Mouse (Mus musculus): ENCODE data around the gene Gdf10.

The Gdf10 gene

DNA sequence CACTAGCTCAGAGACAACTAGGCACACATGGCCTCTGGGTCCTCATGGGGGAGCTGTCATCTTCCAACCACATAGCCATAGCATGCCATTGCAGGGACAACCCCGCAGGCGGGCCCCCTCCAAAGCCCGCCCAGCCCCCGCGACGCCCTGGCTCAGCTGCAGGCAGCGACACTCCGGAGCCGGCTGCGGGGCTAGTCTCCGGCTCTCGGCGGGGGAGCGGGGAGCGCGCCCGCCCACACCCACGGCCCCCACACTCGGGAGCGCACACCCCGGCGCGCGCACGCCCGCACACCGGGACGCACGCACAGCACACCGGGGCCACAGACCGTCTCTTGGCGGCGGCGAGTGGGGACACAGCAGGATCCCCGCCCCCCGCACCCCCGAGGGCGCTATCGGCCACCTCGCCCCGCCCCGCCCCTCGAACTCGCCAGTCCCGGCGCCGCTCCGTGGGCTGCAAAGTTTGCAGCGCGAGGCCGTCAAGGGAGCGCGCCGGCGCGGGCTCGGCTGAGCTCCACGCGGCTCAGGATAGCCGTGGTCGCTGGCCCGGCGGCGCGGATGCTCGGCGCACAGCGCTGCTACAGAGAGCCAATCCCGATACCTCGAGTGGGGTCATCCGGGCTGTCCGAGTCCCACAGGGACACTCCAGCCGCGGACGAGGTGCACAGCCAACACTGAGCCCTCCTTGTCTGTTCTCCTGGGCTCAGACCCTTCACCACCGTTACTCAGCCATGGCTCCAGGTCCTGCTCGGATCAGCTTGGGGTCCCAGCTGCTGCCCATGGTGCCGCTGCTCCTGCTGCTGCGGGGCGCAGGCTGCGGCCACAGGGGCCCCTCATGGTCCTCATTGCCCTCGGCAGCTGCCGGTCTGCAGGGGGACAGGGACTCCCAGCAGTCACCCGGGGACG is at the start of gene Gdf10:
Gdf10 (plus strand) TSS at position 420 of the 903 bp plus-strand sequence.
- DNase-seq (ENCODE audit: low spot score in 2 of 2): no peak

- DNase-seq (ENCODE audit: low spot score in 2 of 2): no peak
Observed at GRCm38 (mm10) chr14:33878826-33879225, 44.6 kb upstream of the Gdf10 start.

GRCm38 (mm10) chr14:33880236-33880635 is 43.2 kb upstream of the Gdf10 start:
- no peak for DNase-seq (ENCODE audit: low spot score in 2 of 2)

GRCm38 (mm10) chr14:33881471-33881870 is 41.9 kb upstream of the Gdf10 start:
- DNase-seq (ENCODE audit: low spot score in 2 of 2): no peak

GRCm38 (mm10) chr14:33883046-33883445 is 40.3 kb upstream of the Gdf10 start:
- DNase-seq (ENCODE audit: low spot score in 2 of 2): no peak

DNA sequence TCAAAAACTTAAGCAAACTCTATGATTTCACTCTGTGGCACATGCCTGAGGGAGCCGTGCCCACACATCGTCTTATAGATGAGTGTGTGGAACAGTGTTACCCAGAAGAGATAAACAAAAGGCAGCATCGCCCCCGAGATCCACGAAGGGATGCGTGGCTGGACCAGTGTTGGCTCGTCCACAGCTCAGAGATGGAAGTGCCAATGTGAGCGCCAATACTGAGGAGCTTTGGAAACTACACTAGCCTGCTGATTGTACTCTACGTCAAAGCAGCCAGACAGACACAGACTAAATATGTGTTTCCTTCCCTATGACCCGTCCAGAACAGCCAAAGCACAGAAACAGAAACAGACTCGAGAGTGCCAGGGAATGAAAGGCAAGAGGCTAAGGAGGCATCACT is 37.9 kb upstream of the Gdf10 start:
- DNase-seq (ENCODE audit: low spot score in 2 of 2): no peak

DNA sequence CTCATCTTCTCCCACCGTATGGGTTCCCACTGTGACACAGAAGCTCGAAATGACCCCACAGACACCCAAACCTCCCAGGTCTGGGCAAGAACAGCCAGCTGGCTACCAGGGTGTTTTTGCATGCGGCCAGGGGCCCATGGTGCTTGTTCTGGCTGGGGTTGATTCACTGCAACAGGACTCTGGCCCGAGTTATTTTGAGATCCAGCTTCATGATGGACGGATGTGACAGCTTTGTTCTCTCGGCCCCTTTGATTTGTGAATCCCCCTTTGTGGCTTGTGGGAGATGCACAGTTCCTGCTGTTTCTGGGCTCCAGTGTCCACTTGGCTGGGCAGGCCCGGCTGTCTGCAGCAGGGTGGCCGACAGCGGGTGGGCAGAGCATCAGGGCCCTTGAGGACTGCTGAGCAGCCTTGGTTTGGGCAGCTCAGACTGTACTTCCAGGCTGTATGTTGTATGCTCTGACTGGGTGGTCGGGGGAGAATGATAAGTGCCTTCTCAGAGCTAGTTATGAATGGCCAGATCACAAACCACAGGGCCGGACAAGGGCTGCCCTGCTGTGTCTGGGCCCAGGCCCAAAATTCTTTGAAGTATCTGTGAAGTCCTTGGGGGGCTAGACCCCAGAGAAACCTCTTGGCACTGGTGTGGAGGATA is 34.9 kb upstream of the Gdf10 start:
- no peak for DNase-seq (ENCODE audit: low spot score in 2 of 2)

GRCm38 (mm10) chr14:33889971-33890370 is 33.4 kb upstream of the Gdf10 start:
- no peak for DNase-seq (ENCODE audit: low spot score in 2 of 2)

DNA sequence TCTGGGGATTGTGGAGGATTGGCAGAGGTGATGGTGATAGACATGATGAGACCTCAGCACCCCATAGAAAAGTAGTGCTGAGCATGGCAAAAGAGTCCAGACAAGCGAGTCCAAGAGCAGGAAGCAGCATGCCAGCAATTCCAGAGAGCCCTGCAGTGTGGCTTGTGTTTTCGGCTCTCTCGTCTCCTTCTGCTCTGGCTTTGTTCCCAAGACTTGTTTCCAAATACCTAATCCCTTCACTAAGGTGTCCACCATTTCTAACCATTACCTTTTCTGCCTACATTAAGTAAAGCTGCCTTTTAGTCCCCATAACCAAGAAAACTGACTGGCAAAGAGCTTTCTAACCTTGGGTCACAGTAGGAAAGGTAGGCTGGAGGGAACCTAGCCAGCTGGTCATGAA is 31.9 kb upstream of the Gdf10 start:
- no peak for DNase-seq (ENCODE audit: low spot score in 2 of 2)

DNA sequence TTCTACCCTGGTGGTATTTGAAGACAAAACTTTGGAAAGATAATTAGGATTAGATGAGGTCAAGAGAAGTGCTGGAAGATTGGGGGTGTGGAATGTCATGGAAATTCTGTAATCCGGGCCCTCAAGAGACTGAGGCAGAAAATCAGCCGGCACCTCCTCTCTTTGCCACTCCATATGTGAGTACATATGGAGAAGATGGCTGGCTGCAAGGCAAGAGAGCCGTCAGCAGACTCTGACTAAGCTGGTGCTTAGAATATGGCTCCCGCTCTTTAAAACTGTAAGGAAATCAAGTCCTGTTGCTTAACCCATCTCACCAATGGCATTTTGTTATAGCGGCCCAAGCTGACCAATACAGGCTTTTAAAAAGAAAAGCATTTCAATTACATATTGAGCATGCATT is 27.6 kb upstream of the Gdf10 start:
- DNase-seq (ENCODE audit: low spot score in 2 of 2): no peak

GRCm38 (mm10) chr14:33896628-33897300 is 26.6 kb upstream of the Gdf10 start:
- no peak for DNase-seq (ENCODE audit: low spot score in 2 of 2)

DNA sequence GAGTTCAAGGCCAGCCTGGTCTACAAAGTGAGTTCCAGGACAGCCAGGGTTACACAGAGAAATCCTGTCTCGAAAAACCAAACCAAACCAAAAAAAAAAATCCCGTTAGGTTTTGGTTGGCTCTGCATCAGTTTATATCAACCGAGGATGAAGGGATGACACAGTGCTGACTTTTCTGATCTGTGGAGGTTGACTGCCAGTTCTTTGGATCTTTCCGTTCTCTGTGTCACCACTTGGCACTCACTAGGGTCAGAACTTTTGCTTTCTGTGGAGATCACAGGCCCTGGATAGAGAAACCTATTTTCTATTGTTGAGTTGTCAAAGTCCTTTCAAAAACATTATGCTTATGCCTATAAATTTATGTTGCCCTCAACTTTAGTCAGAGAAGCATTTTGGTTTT is 20.6 kb upstream of the Gdf10 start:
- DNase-seq (ENCODE audit: low spot score in 2 of 2): no peak

DNA sequence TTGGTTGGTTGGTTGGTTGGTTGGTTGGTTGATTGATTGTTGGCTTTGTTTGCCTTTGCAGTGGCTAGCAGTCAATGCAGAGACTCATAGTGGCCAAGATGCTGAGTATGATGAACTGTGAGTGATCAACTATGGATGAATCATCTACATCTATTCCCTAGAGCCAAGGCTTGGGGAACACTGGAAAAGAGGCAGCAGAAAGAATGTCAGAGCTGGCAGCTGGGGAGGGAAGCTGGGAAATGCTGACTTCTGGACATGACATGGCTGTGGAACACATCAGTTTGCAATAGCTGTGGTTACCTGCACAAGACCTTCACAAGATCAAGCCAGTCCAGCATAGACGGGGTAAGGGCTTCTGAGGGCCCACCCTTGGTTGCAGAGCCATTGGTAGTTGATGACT is 20.2 kb upstream of the Gdf10 start:
- no peak for DNase-seq (ENCODE audit: low spot score in 2 of 2)

DNA sequence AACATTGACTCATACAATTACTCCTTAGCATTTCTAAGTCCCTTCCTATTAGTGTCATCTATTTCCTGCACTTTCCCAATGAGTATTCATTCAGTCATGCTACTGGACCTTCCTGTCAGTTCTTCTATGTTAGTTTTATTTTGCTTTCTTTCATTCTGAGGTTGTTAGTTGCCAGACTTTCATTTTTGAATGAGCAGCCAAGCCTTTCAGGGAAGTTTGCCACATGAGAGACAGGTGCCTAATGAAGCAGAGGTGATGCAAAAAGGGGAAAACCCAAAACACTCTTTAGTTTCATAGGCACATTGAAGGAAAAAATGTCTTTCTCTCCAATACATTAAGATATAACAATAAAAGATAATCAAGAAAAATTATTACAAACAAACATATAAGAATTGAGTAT is 18.5 kb upstream of the Gdf10 start:
- no peak for DNase-seq (ENCODE audit: low spot score in 2 of 2)

GRCm38 (mm10) chr14:33913727-33914126 is 9.7 kb upstream of the Gdf10 start:
- no peak for DNase-seq (ENCODE audit: low spot score in 2 of 2)

- no peak for DNase-seq (ENCODE audit: low spot score in 2 of 2)
Observed at GRCm38 (mm10) chr14:33914206-33914605, 9.2 kb upstream of the Gdf10 start.

- DNase-seq (ENCODE audit: low spot score in 2 of 2): no peak
Observed at GRCm38 (mm10) chr14:33920727-33921559, 2.4 kb upstream of the Gdf10 start.

GRCm38 (mm10) chr14:33922771-33923167 is 618 bp upstream of the Gdf10 start:
- DNase-seq (ENCODE audit: low spot score in 2 of 2): no peak

- DNase-seq (ENCODE audit: low spot score in 2 of 2): no peak
Observed at GRCm38 (mm10) chr14:33931853-33932252, 8.5 kb downstream of the Gdf10 start.

DNA sequence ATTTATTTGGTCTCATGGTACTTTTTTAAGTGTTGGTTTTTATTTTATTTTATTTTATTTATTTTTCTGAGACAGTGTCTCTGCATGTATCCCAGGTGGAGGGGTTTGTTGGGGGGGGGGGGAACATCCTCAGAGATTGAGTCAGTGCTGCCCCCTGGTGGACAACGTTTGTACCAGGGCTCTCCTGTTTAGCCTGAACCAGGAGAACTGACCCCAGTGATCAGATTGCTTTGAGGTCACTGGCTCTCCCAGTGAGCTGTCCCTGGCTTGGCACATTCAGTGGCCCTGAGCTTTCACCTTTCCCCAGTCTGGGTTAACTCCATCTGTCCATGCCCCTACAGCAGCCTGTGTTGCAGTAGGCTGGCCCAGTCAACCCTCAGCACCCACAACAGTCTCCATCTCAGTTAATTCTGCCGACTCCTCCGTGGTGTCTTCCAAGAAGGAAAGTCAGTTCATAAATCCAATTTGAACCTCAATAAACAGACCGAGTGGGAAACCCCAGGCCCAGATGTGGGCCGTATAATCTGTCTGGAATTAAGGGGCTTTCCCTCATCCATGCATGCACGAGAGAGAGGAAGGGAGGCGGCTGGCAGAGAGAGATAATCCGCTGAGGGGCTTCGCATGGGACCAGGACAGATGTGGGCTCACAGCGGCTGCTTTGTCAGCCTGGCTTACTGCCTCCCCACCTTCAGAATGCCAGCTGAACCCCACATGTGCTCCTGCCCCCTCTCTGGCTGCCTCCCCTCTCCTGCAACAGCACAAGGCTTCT is 9.7 kb downstream of the Gdf10 start:
- peak in 1 of 2 experiments; percentile 60 for DNase-seq (ENCODE audit: low spot score in 2 of 2)

DNA sequence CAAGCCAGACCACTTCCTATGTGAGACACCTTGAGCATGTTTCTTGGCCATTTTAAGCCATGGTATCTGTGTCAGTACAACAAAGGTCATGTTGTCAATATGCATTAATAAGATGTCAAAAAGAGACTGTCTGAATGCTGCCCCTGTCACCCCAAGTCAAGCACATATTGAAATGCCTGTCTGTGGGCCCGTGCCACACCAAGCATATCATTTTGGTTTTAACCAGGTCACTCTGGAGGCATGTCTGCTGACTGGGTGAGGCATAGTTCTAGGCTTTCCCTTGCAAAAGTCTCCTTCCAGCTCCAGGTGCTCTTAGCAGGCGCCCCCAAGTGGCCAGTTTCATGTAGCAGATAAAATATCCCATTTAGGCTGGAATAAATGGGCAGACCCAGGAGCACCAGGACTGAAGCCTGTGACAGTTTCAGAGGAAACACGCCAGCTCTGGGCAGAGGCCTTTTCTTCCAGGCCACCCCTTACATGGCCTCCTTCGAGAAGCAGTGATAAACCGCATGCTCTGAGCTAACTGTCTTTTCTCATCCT is 10.5 kb downstream of the Gdf10 start:
- DNase-seq (ENCODE audit: low spot score in 2 of 2): peak in 1 of 2 experiments; percentile 30
